Mouse (Mus musculus): Measurements from ENCODE around the gene Mybl2. TPM values are rescaled to one million over a fixed set of nuclear protein-coding genes. Genes with fewer than 3 reads are reported as not detected.
"Not testable (repeated sequence)": the region's sequence is repeated elsewhere in the genome, so short reads cannot be mapped to it uniquely, and the experiment has no call there.

Mybl2 gene
- polyA plus RNA-seq, 1 experiment: 6.5 TPM

DNA sequence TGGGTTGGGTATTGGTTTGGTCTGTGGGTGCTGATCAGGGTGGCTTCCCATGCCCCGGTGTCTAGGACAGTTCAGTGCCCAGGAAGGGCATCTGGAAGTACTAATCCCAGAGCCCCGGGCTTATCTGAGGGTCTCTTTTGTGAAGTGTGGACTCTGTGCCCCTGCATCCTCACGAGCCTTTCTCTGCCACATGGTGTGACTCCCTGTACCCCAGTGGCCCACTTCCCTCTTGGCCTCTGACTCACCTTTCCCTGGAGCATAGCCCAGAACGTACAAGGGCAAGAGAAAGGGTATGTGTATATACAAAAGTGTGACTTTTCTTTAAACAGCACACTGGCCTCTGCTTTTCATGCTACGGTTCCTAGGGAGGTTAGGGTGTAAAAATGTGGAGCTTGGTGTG, 1.2 kb downstream of the Mybl2 start:
- 38% methylated on average over 5 of the region's 5 CpGs for WGBS
- TF ChIP-seq POLR2A (IDR thresholded peaks at IDR 0.05; ENCODE audit: low read depth, low read length) (no peak), CTCF (IDR thresholded peaks at IDR 0.05; ENCODE audit: extremely low read depth, insufficient read depth, insufficient read length, insufficient replicate concordance) (no peak)

DNA sequence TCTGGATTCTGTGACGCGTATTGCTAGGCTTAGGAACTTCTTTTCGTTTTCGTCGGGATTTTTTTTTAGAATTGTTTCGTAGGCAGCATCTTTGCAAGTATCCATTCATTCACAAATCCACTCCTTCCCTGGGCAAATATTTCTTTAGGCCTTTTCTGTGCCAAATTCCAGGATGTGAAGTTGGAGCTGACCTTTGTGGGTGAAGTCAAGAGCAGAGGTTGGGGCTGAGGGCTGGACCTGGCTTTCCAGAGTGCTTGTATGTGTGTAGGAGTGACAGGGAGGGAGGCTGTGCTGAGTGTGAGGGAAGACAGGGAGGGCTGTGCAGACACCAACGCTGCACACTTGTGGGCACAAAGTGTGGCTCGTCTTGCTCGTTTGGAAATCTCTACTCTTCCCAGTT, 2.1 kb downstream of the Mybl2 start:
- 89% methylated on average over 9 of the region's 9 CpGs for WGBS
- Histone ChIP-seq H3K4me1 (ENCODE audit: control insufficient read depth, insufficient read depth, insufficient read length) (no peaks in the 10 kb centered on the region), H3K27me3 (ENCODE audit: control insufficient read depth, insufficient read depth, low read length) (no peaks in the 10 kb centered on the region), H3K4me3 (ENCODE audit: extremely low read depth, insufficient read depth, insufficient read length) (no peak overlapping the region), H3K36me3 (ENCODE audit: control insufficient read depth, insufficient read depth, low read length) (no peaks in the 10 kb centered on the region), H3K27ac (ENCODE audit: insufficient read depth, low read length) (no peak overlapping the region)
- DNase-seq (ENCODE audit: low read depth in 1 of 2, low spot score in 2 of 2): no peak
- no peak for TF ChIP-seq CTCF (IDR thresholded peaks at IDR 0.05; ENCODE audit: extremely low read depth, insufficient read depth, insufficient read length, insufficient replicate concordance)
- TF ChIP-seq POLR2A (IDR thresholded peaks at IDR 0.05; ENCODE audit: low read depth, low read length): no peak

More for the DNA sequence above, 1.2 kb downstream of the Mybl2 start:
- DNase-seq (ENCODE audit: low read depth in 1 of 2, low spot score in 2 of 2): no peak
- Histone ChIP-seq H3K27ac (ENCODE audit: insufficient read depth, low read length) (no peak overlapping the region), H3K36me3 (ENCODE audit: control insufficient read depth, insufficient read depth, low read length) (no peaks in the 10 kb centered on the region), H3K4me3 (ENCODE audit: extremely low read depth, insufficient read depth, insufficient read length) (no peak overlapping the region), H3K4me1 (ENCODE audit: control insufficient read depth, insufficient read depth, insufficient read length) (no peaks in the 10 kb centered on the region), H3K27me3 (ENCODE audit: control insufficient read depth, insufficient read depth, low read length) (no peaks in the 10 kb centered on the region)

DNA sequence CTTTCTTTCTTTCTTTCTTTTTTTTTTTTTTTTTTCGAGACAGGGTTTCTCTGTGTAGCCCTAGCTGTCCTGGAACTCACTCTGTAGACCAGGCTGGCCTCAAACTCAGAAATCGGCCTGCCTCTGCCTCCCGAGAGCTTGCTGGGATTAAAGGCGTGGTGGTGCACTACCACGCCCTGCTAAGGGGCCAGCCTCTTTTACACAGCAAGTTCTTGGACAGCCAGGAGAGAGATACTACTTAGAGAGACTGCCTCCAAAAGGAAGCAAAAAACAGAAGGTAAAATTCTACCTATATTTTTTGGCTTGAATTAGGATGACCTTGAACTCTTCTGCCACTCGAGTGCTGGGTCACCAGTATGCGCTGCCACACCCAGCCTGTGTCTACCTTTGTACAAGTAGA, 4.5 kb downstream of the Mybl2 start:
- not testable (repeated sequence) for H3K4me3 ChIP-seq (ENCODE audit: extremely low read depth, insufficient read depth, insufficient read length); H3K4me1 ChIP-seq (ENCODE audit: control insufficient read depth, insufficient read depth, insufficient read length); H3K27me3 ChIP-seq (ENCODE audit: control insufficient read depth, insufficient read depth, low read length); H3K27ac ChIP-seq (ENCODE audit: insufficient read depth, low read length); H3K36me3 ChIP-seq (ENCODE audit: control insufficient read depth, insufficient read depth, low read length); DNase-seq (ENCODE audit: low read depth in 1 of 2, low spot score in 2 of 2)
- 90% methylated on average over 7 of the region's 7 CpGs for WGBS

DNA sequence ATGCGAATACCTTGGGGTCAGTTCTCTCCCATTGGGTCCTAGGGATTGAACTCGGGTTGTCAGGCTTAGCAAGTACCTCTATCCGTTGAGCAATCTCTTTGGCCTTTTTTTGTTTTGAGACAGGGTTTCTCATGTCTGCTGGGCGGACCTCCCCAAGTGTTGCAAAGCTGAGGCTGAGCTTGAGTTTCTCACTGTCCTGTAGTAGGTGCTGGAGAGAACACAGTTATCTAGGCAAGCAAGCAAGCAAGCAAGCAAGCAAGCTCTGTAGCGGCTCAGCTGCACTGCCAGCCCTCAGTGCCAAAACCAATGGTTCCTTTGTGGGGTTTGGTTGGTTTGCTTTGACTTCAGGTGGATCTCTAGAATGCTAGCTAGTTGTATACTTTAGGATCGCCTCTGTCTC, 6.1 kb downstream of the Mybl2 start:
- 89% methylated on average over 6 of the region's 6 CpGs for WGBS
- no peak overlapping the region for H3K27ac ChIP-seq (ENCODE audit: insufficient read depth, low read length)
- TF ChIP-seq POLR2A (IDR thresholded peaks at IDR 0.05; ENCODE audit: low read depth, low read length) (no peak), CTCF (IDR thresholded peaks at IDR 0.05; ENCODE audit: extremely low read depth, insufficient read depth, insufficient read length, insufficient replicate concordance) (no peak)
- no peaks in the 10 kb centered on the region for H3K4me1 ChIP-seq (ENCODE audit: control insufficient read depth, insufficient read depth, insufficient read length)
- no peaks in the 10 kb centered on the region for H3K36me3 ChIP-seq (ENCODE audit: control insufficient read depth, insufficient read depth, low read length)
- DNase-seq (ENCODE audit: low read depth in 1 of 2, low spot score in 2 of 2): no peak
- H3K27me3 ChIP-seq (ENCODE audit: control insufficient read depth, insufficient read depth, low read length): no peaks in the 10 kb centered on the region
- H3K4me3 ChIP-seq (ENCODE audit: extremely low read depth, insufficient read depth, insufficient read length): no peak overlapping the region

DNA sequence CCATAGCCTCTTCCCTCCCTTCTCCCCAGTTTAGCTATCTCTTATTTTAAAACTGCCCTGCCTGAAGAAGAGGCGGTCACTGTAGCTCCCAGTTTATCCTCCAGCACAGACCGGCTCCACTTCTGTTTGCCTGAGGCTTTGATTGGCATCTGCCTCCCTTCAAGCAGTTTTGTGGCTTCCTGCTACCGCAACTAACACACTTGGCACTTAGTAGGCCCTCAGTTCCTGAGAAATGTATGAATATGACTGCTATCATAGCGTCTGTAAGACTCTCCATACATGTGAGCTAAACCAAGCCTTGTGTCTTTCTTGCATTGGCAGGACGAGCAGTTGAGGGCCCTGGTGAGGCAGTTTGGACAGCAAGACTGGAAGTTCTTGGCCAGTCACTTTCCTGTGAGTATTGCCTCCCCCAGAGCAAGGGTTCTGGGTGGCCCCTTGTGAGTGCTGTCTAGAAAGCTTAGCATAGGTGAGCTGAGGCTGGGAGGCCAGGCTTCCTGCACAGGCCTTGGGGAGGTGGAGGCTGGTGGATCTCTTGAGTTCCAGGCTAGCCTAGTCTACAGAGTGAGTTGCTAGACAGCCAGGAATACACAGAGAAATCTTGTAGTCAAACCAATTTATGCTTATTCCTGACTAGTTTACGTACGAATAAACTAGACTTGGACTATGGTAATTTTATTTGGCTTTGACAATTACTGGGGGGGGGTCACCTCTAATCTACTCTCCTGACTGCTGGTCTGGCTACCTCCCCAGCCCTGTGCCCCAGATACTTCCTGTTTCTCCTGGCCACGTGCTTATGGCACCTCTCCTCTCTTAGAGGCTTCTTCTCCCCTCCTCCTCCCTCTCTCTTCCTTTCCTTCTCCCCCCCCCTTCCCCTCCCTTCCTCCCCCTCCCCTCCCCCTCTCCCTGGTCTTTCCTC, 7.0 kb downstream of the Mybl2 start:
- 76% methylated on average over 8 of the region's 8 CpGs for WGBS
- no peak for DNase-seq (ENCODE audit: low read depth in 1 of 2, low spot score in 2 of 2)
- TF ChIP-seq POLR2A (IDR thresholded peaks at IDR 0.05; ENCODE audit: low read depth, low read length): no peak
- TF ChIP-seq CTCF (IDR thresholded peaks at IDR 0.05; ENCODE audit: extremely low read depth, insufficient read depth, insufficient read length, insufficient replicate concordance): no peak
- H3K27ac ChIP-seq (ENCODE audit: insufficient read depth, low read length): no peak overlapping the region
- H3K27me3 ChIP-seq (ENCODE audit: control insufficient read depth, insufficient read depth, low read length): no peaks in the 10 kb centered on the region
- H3K36me3 ChIP-seq (ENCODE audit: control insufficient read depth, insufficient read depth, low read length): no peaks in the 10 kb centered on the region
- H3K4me3 ChIP-seq (ENCODE audit: extremely low read depth, insufficient read depth, insufficient read length): no peak overlapping the region
- no peaks in the 10 kb centered on the region for H3K4me1 ChIP-seq (ENCODE audit: control insufficient read depth, insufficient read depth, insufficient read length)

DNA sequence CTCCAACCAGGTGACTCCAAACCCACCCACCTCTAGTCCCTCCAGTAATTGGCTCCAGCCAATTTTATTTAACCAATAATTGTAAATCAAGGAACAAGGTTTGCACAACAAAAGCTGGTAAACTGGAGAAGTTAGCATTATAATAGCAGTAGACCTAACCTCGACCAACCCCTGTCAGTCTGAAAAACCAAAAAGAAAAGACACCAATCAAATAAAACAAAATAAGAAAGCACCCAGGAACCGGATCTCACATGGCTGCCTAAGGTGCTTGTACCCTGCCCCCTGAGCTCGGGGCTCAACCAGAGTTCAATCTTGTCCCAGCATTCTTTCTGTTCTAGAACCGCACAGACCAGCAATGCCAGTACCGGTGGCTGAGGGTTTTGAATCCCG, 7.6 kb downstream of the Mybl2 start:
- H3K27me3 ChIP-seq (ENCODE audit: control insufficient read depth, insufficient read depth, low read length): no peaks in the 10 kb centered on the region
- H3K27ac ChIP-seq (ENCODE audit: insufficient read depth, low read length): no peak overlapping the region
- TF ChIP-seq CTCF (IDR thresholded peaks at IDR 0.05; ENCODE audit: extremely low read depth, insufficient read depth, insufficient read length, insufficient replicate concordance) (no peak), POLR2A (IDR thresholded peaks at IDR 0.05; ENCODE audit: low read depth, low read length) (no peak)
- no peak for DNase-seq (ENCODE audit: low read depth in 1 of 2, low spot score in 2 of 2)
- H3K36me3 ChIP-seq (ENCODE audit: control insufficient read depth, insufficient read depth, low read length): no peaks in the 10 kb centered on the region
- no peak overlapping the region for H3K4me3 ChIP-seq (ENCODE audit: extremely low read depth, insufficient read depth, insufficient read length)
- H3K4me1 ChIP-seq (ENCODE audit: control insufficient read depth, insufficient read depth, insufficient read length): no peaks in the 10 kb centered on the region
- WGBS: 91% methylated on average over 6 of the region's 6 CpGs

DNA sequence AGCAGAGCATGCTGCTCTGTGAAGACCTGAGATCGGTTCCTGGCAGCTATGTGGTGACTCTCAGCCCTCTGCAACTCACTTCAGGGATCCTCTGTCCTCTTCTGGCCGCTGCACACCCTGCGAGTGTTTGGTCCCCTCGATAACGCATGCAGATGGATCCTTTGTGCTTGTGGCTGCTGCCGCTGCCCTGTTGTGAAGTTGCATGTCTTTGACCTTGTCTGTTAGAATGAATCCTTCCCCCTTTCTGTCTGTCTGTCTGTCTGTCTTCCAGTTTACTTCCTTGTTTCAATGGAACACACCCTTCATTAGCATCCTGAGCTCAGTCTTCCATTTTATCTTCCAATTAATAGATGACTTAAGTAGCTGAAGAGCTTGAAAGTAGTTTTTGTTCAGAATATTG, 11.8 kb downstream of the Mybl2 start:
- no peaks in the 10 kb centered on the region for H3K27me3 ChIP-seq (ENCODE audit: control insufficient read depth, insufficient read depth, low read length)
- 96% methylated on average over 6 of the region's 6 CpGs for WGBS
- DNase-seq (ENCODE audit: low read depth in 1 of 2, low spot score in 2 of 2): no peak
- TF ChIP-seq POLR2A (IDR thresholded peaks at IDR 0.05; ENCODE audit: low read depth, low read length) (no peak), CTCF (IDR thresholded peaks at IDR 0.05; ENCODE audit: extremely low read depth, insufficient read depth, insufficient read length, insufficient replicate concordance) (no peak)
- no peak overlapping the region for H3K27ac ChIP-seq (ENCODE audit: insufficient read depth, low read length)
- H3K36me3 ChIP-seq (ENCODE audit: control insufficient read depth, insufficient read depth, low read length): no peaks in the 10 kb centered on the region
- no peak overlapping the region for H3K4me3 ChIP-seq (ENCODE audit: extremely low read depth, insufficient read depth, insufficient read length)
- H3K4me1 ChIP-seq (ENCODE audit: control insufficient read depth, insufficient read depth, insufficient read length): no peaks in the 10 kb centered on the region
